Mouse (Mus musculus) neutrophil, adult 5-6 weeks (primary cell): ENCODE data around the gene Slc35f5. TPM values are rescaled to one million over a fixed set of nuclear protein-coding genes. Genes with fewer than 3 reads are reported as not detected.
"Not testable (repeated sequence)": the region's sequence is repeated elsewhere in the genome, so short reads cannot be mapped to it uniquely, and the experiment has no call there.

ENCODE experiments used
- ATAC-seq: fragments of 151-379, 151-347 bp; 2 replicates; pipeline ENCODE4 v1.8.0; 2017; ENCODE audit warnings: mild to moderate bottlenecking, moderate TSS enrichment; ENCODE audit not compliant: insufficient number of reproducible peaks, poor library complexity, low FRiP score, severe bottlenecking; ENCODE audit errors: extremely low read depth
- total RNA-seq: library from RNA; stranded (forward); fragments of 200-1000 nt; gene quantifications from 2 replicates; pipeline ENCODE4 v1.2.3, GENCODE M21; 2017

The Slc35f5 gene
- 12.3 and 13.4 TPM in 2 replicates for total RNA-seq

DNA sequence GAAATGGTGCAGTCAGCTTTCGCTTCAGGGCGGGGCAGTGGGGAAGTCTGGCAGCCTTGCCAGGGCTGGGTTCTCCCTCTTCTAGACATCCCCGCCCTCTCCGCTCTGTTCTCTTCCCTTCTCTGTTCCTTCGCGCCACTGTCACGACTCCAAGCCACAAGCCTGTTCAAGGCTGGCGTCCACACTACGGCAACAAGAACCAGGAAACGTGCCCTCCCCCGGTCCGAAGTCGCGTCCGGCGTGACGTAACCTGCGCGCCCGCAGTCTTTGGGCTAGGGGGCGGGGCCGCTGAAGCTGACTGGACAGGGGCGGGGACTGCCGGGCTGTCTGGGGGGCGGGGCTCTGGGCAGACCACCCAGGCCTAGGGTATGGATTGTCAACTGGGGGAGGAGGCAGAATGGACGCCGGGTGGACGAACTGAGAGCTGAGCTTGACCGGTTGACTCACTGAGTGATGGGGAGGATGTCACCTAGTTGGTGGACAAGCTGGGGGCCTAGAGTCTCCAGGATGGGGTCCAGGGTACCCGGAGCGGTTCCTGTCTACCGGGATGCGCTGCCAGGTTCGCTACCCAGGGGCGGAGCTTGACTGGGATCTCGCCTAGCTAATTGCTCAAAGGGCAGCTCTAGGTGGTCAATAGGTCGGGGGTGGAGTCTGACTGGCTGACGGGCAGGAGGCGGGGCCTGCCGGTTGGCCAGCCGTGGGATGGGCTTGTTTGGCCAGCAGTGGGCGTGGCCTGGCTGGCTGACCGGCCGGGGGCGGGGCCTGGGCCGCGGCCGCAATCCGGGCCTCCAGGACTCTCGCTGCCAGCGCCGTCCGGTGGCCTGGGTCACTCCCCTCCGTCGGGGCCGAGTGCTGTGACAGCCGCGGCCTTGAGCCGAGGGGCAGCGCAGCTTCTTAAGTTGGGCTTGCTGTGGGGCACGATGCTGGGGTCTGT lies at the start of gene Slc35f5:
Gene Slc35f5, plus strand, starts transcription at position 337 of the 934 bp plus-strand sequence.
- ATAC-seq: peak; percentile 86

- no peak for ATAC-seq
Observed at GRCm38 (mm10) chr1:125514706-125515105, 45.7 kb upstream of the Slc35f5 start.

GRCm38 (mm10) chr1:125516910-125517659 lies 43.3 kb upstream of the Slc35f5 start:
- ATAC-seq: no peak

DNA sequence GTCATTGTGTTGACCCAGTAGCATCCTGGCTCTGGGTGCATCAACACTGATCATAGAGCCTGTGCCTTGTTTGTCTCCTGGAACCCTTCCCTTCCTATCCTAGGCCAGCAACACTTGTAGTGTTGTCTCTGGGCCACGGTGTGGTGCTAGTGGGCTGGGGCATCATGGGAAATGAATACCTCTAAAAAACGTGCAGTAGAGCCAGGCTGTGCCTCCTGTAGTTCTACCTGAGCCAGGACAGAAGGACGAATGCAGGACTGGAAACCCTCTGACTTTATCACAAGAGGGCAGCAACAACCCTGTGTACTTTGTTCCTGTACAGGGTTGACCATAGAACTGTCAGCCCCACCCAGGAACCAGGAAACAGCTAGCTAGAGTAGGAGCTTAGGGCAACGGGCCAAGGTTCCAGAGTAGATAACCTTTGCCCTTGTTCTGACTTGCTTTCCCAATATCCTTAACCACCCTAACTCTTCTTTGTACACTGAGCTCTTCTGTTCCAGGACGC lies 41.2 kb upstream of the Slc35f5 start:
- peak; percentile 75 for ATAC-seq

DNA sequence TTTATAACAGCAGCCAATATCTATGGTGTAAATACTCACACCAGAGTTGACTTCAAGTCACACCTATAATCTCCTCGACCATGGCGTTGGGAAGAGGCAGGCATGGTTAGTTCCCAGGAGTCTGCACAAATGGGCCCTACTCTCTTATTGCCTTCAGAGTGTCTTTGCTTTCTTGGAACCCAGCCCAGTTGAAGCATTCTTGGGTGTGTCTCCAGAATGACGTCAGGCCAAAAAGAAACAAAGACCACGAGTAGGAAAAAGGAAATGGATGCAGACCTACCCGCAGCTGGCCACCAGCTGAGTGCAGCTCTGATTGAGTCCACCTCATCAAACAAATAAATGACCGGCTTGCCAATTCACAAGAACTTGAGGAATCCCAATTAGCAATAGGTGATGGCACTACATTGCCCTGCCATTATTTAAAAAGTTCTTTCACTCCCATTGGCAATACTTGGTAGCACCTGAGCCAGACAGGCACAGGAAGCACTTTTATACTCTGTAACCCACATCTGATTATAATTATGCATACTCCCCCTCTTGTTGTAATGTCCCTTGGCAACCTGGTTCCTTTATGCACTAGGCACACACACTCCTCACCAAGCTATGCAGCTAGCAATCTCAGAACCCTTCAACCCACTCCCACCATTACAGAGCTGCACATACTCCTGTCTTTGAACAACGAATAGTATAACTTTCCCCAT lies 34.3 kb upstream of the Slc35f5 start:
- no peak for ATAC-seq

DNA sequence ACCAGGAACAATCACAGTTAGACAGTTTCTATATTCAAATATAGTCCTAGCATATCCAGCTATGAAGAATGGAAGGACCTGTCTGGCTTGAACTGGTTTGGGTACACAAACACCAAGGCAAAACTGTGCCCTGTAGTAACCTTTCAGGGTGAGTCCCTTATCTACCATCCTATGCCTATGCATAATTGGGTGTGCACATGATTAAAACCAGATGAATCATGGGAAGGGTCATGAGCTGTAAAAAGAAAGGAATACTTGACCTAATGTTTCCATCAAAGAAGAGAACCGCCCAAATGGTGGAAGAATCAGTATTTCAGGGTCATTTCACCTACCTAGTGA lies 33.8 kb upstream of the Slc35f5 start:
- ATAC-seq: no peak

- ATAC-seq: no peak
Observed at GRCm38 (mm10) chr1:125527364-125527763, 33.0 kb upstream of the Slc35f5 start.

DNA sequence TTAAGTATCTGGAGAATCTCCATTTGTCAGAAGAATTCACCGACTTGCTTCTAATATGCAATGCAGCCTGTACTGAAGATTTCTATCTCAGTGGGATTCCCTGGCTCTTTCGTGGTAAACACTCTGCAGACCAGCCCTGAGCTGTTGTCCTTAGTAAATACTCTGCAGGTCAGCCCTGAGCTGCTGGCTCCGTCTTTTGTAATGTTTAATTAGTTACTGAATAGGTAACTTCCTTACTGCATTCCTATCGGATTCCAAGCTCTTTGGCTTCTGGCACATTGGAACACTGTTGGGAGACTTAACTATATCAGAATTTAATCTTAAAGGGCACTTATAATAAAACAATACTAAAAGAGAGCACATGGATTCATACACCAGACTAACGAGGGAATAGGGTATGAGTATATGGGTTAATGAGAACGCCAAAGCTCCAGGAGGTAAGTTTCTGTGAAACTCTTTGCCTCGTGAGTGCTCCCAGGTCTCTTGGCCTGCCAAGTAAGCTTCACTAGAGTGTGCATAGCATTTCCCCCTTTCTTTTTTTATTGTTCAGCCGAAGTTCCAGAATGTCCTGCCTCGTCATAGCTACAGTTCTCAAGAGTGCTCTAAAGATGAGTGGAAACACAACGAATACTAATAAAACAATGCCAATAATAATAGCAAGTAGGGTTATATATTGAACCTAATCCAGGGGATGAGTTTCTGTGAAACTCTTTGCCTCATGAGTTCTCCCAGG lies 27.0 kb upstream of the Slc35f5 start:
- not testable (repeated sequence) for ATAC-seq

- ATAC-seq: no peak
Observed at GRCm38 (mm10) chr1:125537131-125537530, 23.3 kb upstream of the Slc35f5 start.

DNA sequence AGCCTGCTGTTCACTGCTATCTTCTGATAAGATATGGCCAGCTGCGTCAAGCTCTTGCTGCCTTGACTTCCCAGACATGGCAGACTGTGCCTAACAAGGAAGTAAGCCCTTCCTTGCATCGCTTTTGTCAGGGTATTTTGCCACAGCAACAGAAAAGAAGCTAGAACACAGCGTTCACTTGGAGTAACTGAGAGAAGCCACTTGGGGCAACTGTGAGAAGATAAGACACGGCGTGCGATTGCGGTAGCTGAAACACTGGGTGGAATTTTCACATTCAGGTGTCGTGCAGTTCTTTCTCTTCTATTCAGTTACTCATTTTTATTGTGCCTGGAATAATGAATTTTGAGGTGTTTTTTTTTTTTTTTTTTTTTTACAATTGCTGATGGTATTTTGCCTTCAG lies 22.6 kb upstream of the Slc35f5 start:
- ATAC-seq: no peak

DNA sequence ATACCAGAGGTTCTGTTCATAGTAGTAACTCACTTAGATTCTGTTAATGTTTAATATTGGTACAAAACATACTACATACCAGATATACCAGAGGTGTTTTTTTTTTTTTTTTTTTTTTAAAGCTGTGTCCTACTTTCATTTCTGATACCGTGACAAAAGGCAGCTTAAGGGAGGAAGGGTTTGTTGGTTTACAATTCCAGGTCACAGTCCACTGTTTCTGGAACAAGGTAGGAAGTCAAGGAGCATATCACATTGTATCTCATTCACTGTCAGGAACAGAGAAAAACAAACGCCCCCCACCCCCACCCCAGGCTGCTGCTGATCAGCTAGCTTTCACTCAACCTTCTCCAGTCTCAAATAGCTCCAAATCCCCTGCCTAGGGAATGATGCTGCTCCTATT lies 21.1 kb upstream of the Slc35f5 start:
- ATAC-seq: no peak

- no peak for ATAC-seq
Observed at GRCm38 (mm10) chr1:125542008-125542999, 18.1 kb upstream of the Slc35f5 start.

GRCm38 (mm10) chr1:125549872-125550271 lies 10.5 kb upstream of the Slc35f5 start:
- no peak for ATAC-seq

- no peak for ATAC-seq
Observed at GRCm38 (mm10) chr1:125550359-125550758, 10.0 kb upstream of the Slc35f5 start.

DNA sequence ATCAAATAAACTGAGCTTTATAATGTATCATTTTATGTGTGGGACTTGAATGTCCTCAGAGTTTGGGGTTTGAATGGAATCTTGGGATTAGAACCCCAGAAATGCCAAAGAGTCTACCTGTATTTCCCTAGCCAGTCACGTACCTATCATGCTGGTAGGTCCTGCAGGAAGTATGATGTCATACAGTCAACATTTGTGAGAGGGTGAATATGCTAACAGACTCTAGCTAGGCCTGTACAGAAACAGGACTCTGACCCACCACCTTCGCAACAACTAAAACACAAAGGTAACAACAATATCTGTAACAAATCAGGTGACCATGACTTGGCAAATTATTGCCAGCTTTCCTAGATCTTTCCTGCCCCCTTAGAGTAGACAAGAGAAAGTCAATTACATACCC lies 8.8 kb upstream of the Slc35f5 start:
- no peak for ATAC-seq

DNA sequence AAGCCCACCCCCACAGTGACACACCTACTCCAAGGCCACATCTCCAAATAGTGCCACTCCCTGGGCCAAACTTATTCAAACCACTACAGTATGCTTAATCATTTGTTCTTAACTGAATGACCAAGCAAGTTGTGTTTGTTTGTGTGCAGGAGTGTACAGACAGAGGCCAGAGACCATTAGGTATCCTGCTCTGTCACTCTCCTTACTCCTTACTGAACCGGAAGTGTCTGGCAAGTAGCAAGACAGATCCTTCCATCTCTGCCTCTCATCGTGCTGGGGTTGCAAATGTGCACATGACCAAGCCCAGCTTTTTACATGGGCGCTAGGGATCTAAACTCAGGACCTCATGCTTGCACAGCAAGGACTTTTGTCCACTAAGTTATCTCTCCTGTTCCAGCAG lies 1.1 kb upstream of the Slc35f5 start:
- no peak for ATAC-seq

- no peak for ATAC-seq
Observed at GRCm38 (mm10) chr1:125559721-125560120, 674 bp upstream of the Slc35f5 start.

GRCm38 (mm10) chr1:125561206-125561605 lies 811 bp downstream of the Slc35f5 start:
- no peak for ATAC-seq
